Mouse (Mus musculus) kidney, postnatal 10 days (tissue): ENCODE data around the gene Shmt1.

Source experiments
- DNase-seq: peaks from one replicate; pipeline ENCODE4 v3.0.0; 2021; ENCODE audit warnings: mixed read lengths

Shmt1 gene

GRCm38 (mm10) chr11:60790472-60790871 is 21.0 kb downstream of the Shmt1 start:
- no peak for DNase-seq

DNA sequence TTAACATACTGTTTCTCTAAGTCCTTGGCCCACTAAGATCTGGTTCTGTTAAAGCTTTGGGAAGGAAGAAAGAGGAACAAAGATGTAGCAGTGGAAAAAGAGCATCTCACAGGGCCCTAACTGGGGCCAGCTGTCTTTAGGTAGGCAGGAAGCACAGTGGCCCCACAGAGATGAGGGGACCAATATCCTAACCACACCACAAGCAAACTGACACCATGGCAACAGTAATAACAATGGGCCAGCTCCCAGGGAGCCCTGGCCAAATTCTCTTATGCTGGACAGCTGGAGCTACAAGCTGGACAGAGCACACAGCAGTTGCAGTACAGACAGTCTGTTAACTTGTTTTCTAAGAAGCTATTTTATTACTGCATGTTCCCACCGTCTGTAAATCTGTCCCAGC is 23.9 kb downstream of the Shmt1 start:
- DNase-seq, result peak; percentile 44

DNA sequence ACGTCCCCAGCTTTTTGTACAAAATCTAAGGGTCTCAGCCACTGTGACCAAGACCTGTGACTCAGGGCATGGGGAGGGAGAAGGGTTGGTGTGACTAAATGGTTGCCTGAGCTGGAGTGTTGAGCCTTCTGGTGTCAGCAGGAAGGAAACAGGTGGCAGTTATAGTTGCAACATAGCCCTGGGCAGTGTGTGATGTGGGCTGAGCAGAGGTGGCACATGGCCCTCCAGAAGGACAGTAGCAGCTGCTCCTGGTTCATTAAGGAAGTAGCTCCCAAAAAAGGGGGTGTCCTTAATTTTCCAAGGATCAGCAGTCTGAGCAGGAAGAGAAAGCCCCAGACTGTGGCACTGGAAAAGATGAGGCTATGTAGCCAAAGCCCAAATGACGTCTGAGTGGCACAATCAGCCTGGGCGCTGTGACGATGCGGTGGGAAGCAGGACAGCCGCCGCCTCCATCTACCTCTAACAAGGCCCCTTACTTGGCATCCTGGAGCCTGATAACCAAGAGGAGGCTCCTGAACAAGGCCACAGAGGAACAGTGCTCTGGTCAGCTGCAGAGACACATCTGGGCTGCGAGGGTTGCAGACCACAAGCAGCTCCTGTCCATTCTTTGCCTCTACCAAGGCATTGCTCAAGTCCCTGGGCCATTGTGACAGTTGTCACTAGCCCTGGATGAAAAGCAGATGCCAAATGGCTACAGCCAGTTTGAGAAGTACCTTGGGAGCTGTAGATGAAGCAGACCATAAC is 27.2 kb downstream of the Shmt1 start:
- DNase-seq, result no peak

- DNase-seq, result no peak
Observed at GRCm38 (mm10) chr11:60779673-60780189, 31.8 kb downstream of the Shmt1 start.

DNA sequence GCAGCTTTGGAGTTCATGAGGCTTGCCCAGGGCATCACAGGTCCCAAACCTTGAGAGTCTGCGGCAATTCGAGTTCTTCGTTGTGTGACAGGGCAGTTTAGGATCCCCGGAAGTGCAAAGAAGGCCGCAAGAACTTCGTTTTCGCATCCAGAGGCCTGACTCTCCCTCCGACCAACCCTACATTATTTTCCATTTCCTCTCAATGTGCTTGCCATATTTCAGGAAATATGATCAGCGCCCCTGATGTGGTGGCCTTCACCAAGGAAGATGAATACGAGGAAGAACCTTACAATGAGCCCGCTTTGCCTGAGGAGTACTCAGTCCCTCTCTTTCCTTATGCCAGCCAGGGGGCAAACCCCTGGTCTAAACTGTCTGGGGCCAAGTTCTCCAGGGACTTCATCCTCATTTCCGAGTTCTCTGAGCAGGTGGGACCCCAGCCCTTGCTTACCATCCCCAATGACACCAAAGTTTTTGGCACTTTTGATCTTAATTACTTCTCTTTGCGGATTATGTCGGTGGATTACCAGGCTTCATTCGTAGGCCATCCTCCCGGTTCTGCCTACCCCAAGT is 33.6 kb downstream of the Shmt1 start:
- DNase-seq, result no peak

GRCm38 (mm10) chr11:60776829-60777740 is 34.4 kb downstream of the Shmt1 start, which contains the start of the genes Top3a and Smcr8:
Gene Top3a (minus strand): TSS chr11:60777365.
Gene Smcr8 (plus strand): TSS chr11:60777524.
- peak; percentile 87 for DNase-seq

- no peak for DNase-seq
Observed at GRCm38 (mm10) chr11:60776107-60776828, 35.2 kb downstream of the Shmt1 start.

DNA sequence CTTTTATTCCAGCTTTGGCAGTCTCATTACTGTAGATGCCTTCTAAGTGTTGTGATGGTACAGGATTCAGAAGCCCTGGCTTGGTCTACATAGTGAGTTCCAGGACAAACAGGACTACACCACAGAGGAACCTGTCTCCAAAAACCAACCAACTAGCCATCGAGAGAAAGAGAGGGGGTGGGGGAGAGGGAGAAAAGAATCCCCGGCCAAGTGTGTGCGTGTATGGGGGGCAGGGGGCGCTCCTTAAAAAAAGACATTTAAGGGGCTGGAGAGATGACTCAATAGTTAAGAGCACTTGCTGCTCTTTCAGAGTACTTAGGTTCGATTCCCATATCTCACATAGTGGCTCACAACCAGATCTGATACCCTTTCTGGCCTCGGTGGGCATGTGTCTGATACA is 35.9 kb downstream of the Shmt1 start:
- DNase-seq, result no peak

DNA sequence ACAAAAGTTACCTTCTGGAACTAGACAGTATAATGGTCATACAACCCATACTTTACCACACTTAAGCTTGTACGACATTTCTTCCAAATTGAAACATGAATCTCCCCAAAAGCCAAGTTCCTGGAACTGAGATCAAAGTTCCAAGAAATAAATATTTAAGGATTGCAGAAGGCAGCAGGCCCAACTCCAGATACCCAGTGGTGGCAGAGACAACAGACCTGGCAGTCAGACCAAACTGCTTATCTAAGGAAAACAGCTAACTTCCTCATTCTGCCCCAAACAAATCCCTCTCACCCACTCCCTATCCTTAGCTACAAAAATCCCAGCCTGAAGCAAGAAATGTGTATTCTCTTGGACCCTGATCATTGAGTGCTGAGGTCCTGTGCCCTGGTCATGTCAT is 36.7 kb downstream of the Shmt1 start:
- DNase-seq, result no peak

- DNase-seq, result no peak
Observed at GRCm38 (mm10) chr11:60774158-60774689, 37.3 kb downstream of the Shmt1 start.

GRCm38 (mm10) chr11:60772161-60772560 is 39.4 kb downstream of the Shmt1 start:
- DNase-seq, result no peak

DNA sequence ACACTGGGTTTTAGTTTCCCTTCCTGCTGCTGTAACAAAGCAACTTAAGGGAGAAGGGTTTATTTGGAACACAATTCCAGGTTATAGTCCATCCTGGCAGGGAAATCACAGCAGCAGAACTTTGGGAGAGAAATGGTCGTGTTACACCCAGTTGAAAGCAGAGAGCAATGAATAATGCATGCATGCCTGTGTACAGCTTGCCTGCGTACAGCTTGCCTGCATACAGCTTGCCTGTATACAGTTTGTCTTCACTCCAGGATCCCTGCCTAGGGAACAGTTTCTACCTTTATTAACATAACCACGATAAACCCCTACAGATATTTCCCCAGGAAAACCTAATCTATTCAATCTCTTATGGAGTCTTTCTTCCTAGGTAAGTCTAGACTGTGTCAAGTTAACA is 40.7 kb downstream of the Shmt1 start:
- DNase-seq, result no peak

GRCm38 (mm10) chr11:60769322-60769721 is 42.2 kb downstream of the Shmt1 start:
- no peak for DNase-seq

GRCm38 (mm10) chr11:60766969-60767368 is 44.5 kb downstream of the Shmt1 start:
- DNase-seq, result no peak

DNA sequence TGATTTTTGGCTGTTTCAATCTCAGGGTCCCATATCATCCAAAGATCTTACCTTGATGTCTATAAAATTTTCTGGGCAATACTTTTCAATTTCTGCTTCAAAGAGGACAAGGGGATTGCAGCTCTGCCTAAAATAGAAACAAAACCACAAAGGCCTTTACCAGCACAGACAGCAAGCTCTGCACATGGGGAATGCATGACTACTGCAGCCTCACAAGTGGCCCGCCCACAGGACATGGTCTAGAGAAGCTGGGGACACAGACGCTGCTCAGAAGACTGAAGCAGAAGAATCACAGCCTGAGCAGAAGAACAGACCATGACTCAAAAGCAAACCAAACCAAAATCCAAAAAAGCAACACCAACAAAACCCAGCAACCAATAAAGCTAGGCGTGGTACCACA is 49.8 kb downstream of the Shmt1 start:
- no peak for DNase-seq

- no peak for DNase-seq
Observed at GRCm38 (mm10) chr11:60755570-60755969, 55.9 kb downstream of the Shmt1 start.

DNA sequence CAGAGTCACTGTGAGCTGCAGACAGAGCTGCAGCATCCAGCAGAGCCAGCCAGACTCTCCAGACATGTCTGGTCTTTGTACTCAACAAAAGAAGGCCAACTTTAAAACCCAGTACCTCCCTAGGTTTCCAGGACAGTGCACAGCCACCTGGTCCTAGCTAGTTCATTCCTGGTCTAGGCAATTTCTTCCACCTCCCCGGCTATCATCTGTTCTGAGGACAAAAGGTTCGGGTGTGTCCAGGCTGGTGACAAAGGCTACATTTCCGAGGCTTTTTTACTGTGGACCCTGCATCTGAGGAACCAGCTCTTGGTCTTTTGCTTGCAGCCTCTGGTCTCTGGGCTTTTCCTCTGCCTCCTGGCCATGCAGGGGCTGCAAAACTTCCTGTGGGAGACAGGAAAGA is 71.2 kb downstream of the Shmt1 start:
- no peak for DNase-seq
